Mouse (Mus musculus) megakaryocyte progenitor cell, adult 5-6 weeks (primary cell): ENCODE data around the gene Gm45337. TPM values are rescaled to one million over a fixed set of nuclear protein-coding genes. Genes with fewer than 3 reads are reported as not detected.
"Not testable (repeated sequence)": the region's sequence is repeated elsewhere in the genome, so short reads cannot be mapped to it uniquely, and the experiment has no call there.

Experiments
- ATAC-seq: replicated peaks from 2 replicates; pipeline ENCODE4 v1.8.0; 2016; ENCODE audit warnings: mild to moderate bottlenecking, moderate TSS enrichment, inconsistent platforms; ENCODE audit not compliant: poor library complexity
- total RNA-seq, 2 experiments: library from RNA; stranded (forward) in 1 of 2; stranded (reverse) in 1 of 2; fragments of 157-497, 149-512 nt in 1 of 2; fragments of 200-1000 nt in 1 of 2; gene quantifications; 2 replicates each; pipeline versions ENCODE4 v1.2.3 to v1.2.4; 2015 to 2017

The Gm45337 gene
- total RNA-seq (2015) (not detected in 2 replicates), total RNA-seq (2017) (not detected in 2 replicates)

DNA sequence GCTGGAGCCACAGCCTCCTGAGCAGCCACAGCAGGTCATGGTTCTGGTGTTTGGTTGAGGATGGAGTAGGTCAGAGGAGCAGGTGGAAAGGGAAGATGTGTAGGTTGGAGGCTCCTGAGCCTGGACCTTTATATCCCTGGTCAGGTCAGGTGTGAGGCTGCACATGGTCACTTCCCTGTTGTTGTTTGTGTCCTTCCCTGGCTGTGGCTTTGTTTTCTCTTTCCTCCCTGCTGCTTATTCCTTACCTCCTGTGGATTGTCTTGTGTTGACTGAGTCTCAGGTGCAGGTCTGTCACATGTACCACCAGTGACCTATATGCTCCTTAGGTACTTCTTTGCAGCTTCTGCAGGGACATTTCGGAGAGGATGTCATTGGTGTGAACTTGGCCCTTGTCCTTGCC, at the start of gene Gm45337:
Gene Gm45337, minus strand, starts transcription at position 101 of the 400 bp plus-strand sequence.
- no peak for ATAC-seq

DNA sequence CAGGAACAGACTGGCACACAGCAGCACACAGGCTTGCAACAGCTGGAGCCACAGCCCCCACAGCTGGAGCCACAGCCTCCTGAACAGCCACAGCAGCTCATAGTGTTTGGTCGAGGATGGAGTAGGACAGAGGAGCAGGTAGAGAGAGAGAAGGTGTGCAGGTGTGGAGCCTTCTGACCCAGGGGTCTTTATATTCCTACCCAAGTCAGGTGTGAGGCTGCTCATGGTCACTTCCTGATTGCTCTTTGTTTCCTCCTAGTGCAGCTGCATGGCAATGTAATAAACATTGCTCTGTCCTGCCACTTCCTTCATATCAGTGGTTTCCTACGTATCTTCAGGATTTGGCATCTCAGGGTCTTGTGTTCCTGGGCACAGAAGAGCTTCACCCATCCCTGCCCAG, 45.9 kb upstream of the Gm45337 start, which contains the start of gene Gm10153:
Gene Gm10153, minus strand, starts transcription at position 101 of the 400 bp plus-strand sequence.
- no peak for ATAC-seq

DNA sequence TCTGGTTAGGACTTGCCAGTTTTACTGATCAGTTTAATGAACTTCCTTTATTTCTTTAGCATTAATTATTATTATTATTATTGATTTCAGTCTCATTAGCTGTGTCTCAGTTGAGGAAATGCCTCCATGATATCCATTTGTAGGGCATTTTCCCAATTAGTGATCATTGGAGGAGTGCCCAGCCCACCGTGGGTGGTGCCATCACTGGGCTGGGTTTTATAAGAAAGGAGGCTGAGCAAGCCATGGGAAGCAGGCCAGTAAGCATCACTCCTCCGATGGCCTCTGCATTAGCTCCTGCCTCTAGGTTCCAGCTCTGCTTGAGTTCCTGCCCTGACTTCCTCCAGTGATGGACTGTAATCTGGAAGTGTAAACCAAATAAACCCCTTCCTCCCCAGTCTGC, 43.7 kb upstream of the Gm45337 start:
- ATAC-seq, result no peak

DNA sequence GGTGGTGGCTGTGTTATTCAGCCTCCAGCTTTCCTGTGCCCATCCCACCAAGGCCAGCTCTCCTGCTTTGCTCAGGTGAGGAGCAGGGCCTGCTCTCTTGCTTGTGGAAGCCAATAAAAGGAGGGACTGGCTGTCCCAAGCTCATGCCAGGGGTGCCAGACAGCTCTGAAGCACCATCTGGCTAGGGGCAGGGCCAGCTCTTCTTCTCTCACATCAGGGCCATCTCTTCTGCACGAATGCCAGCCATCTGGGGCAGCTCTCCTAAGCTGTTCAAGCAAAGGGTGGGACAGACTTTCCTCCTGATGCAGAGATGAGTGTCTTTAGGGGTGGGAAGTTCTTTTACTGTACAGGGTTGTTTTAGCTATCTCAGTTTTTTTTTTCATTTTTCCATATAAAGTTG, 36.6 kb upstream of the Gm45337 start:
- no peak for ATAC-seq

DNA sequence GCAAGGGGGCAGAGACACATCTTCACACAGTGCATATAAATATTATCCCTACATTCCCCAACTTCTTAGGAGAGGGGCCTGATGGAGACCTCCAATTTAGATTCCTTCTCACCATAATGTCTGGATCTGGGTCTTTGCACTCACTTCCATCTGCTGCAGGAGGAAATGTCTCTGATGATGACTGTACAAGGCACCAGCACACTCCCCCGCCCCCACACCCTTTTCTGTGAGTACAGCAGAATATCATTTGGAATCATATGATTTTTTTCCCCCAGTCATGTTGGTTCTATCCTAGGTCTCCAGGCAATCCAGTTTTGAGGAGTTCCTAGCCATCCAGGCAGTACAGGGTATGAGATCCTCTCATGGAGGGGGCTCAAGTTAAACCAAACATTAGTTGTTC, 34.3 kb upstream of the Gm45337 start:
- ATAC-seq, result no peak

DNA sequence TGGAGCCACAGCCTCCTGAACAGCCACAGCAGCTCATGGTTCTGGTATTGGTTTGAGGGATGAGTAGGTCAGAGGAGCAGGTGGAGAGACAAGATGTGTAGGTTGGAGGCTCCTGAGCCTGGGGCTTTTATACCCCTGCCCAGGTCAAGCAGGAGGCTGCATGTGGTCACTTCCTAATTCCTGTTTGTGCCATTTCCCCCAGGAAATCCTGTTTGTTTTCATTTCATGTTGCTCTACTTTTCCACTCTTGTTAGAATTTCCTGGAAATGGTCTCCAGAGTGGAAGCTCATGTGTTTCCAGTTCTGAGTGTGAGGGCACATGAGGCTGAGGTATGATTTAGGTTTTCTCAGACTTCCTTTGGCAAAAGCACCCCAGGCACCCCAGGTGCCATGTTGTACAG, 31.5 kb upstream of the Gm45337 start, which contains the start of gene Krtap5-2:
Gene Krtap5-2, minus strand, starts transcription at position 101 of the 400 bp plus-strand sequence.
- not testable (repeated sequence) for ATAC-seq

DNA sequence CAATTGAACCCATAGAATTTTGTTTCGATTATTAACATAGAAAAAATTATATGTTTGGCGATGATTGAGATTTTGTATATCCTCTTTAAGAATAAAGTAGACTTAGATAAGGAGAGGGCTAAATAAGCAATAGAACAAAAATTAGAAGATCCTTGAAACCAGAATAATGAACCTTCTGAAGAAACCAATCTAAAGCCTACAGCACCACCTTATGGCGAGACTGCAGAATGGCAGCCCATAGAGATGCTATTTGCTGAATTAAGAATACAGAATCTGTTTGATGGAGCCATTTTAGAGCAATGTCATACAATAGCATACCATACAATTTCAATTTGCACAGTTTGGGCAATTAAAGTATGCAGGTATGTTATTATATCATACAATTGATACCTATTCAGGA, 25.4 kb upstream of the Gm45337 start:
- ATAC-seq, result peak; percentile 76

DNA sequence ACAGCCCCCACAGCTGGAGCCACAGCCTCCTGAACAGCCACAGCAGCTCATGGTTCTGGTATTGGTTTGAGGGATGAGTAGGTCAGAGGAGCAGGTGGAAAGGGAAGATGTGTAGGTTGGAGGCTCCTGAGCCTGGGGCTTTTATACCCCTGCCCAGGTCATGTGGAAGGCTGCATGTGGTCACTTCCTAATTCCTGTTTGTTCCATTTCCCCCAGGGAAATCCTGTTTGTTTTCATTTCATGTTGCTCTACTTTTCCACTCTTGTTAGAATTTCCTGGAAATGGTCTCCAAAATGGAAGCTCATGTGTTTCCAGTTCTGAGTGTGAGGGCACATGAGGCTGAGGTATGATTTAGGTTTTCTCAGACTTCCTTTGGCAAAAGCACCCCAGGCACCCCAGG, 21.2 kb upstream of the Gm45337 start, which contains the start of gene Gm4553:
Gene Gm4553, minus strand, starts transcription at position 101 of the 400 bp plus-strand sequence.
- not testable (repeated sequence) for ATAC-seq

DNA sequence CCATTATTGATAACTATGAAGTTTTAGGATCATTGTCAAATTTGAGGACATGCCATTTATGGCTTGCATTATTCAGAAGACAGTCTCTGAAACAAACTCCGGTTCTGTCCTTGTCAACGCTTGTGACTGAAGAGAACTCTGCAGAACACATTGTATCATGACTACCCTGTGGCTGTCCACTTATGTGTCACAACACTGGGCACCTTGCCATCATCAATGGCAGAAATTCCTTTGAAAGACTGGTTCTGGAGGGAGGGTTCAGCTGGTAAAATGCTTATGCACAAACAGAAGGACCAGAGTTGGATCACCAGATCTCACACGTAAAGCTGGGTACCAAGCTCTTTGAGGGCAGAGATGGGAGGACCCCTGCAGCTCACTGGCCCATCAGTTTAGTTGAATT, 15.0 kb upstream of the Gm45337 start:
- ATAC-seq, result no peak

DNA sequence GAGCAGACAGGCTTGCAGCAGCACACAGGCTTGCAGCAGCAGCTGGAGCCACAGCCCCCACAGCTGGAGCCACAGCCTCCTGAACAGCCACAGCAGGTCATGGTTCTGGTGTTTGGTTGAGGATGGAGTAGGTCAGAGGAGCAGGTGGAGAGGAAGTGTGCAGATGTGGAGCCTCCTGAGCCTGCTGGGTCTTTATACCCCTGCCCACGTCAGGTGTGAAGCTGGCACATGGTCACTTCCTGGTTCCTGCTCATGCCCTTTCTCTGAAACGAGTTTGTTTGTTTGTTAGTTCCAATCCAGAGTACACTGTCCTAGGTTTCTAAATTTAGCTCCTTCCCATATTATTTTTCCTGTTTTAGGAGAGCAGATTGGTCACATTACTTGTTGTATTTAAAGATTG, 12.6 kb upstream of the Gm45337 start, which contains the start of gene Gm29735:
Gene Gm29735, minus strand, starts transcription at position 101 of the 400 bp plus-strand sequence.
- ATAC-seq, result not testable (repeated sequence)

DNA sequence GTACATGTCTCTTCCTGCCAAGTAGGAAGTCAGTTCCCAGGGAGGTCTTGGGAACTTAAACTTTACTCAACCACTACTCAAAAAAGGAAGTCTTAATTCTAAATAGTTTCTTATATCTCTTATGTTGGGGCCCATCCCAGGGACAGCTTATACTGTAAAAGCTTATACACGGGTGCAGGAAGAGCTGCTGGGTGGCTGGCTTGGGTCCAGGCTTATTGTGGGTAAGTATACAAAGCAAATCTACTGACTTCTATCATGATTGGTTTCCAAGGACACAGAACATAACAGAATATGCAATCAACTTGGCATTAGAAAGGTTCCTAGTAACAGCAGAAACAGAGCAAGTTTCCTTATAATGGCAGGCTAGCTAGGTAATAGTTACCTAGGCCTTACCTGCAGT, 10.9 kb upstream of the Gm45337 start:
- ATAC-seq, result no peak

DNA sequence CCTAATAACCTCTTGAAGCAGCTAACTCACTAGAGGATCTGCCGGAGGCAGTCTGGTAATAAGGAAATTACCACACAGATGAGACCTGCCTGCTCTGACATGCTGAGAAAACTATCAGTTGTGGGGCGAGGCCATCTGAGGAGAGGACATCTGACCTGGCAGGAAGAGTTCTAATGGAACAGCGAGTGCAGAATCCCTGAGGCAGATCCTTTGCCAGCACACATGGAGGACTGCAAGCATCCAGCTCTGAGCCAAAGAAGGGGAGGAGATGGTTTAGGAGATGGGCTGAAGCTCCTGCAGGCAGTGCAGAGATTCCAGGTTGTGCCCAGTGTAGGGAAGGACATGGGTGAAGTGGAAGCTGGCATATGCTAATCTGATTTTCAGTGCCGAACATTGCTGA, 7.8 kb upstream of the Gm45337 start:
- ATAC-seq, result no peak

DNA sequence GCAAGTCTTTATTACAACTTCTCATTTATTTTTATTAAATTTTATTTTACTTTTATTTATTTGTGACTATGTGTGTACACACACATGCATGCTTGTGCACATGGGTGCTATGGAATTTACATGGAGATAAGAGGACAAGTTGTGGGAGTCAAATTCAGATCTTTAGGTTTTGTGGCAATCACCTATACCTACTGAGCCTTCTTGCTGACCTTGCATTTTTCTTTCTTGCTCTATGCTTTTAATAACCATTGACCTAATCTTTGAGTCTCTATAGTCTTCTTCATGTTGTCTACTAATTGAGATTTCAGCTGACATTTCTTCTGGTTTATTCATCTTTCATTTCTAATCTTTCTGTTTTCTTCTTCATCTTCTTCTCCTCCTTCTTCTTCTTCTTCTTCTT, 4.2 kb upstream of the Gm45337 start:
- no peak for ATAC-seq

DNA sequence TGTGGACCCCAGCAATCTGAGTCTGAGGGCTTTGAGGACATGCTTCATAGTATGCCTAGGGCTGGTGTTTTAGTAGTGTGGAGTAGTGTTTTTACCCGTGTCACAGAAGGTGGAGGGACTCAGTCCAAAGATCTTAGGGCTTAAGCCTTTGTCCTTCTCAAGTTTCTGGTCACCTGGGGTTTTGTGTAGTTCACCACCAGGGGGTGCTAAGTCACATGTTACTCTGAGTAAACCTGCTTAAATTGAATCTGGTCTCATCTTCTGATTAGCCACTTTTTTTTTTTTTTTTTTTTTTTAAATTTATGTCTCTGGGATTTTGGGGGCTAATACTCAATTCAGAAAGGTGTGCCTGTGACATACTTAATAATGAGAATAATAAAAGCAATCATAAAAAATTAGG, 1.6 kb upstream of the Gm45337 start:
- ATAC-seq, result peak; percentile 55; the same call in 1 of the 2 replicates

DNA sequence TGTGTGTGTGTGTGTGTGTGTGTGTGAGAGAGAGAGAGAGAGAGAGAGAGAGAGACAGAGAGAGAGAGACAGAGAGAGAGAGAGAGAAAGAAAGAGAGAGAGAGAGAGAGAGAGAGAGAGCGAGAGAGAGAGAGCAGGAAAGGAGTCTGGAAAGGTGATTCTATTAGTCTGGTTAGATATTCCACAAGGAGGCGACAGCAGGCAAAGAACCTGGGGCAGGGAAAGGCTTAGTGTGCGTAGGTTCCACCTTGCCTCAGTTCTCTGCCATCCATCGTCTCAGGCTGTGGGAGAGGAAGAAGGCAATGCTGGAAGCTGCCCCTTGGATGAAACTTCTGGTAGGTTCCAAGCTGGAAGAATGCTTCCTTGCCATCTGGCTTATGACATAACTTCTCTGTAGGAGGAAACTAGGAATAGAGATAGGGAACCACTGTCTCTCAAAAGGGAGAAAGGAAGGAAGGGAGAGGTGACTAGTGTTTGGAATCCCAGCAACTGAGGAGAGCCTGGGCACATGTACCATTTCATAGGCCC, 1.1 kb upstream of the Gm45337 start:
- no peak for ATAC-seq

DNA sequence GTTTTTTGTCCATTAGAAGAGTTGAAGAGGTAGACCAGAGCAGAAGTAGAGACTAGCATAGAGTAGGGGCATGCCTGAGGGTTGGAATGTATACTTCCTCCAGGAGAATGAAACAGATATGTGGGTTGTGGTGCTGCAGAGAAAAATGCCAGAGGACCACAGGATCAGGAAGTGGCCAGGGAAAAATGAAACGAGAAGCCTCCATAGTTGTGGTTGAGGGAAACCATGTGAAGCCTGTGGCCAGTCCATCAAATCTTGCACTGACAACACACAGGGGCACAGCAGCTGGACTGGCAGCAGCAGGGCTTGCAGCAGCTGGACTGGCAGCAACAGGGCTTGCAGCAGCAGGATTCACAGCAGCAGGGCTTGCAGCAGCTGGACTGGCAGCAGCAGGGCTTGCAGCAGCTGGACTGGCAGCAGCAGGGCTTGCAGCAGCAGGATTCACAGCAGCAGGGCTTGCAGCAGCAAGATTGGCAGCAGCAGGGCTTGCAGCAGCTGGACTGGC, 849 bp downstream of the Gm45337 start:
- ATAC-seq, result peak; percentile 29; the same call in 1 of the 2 replicates

DNA sequence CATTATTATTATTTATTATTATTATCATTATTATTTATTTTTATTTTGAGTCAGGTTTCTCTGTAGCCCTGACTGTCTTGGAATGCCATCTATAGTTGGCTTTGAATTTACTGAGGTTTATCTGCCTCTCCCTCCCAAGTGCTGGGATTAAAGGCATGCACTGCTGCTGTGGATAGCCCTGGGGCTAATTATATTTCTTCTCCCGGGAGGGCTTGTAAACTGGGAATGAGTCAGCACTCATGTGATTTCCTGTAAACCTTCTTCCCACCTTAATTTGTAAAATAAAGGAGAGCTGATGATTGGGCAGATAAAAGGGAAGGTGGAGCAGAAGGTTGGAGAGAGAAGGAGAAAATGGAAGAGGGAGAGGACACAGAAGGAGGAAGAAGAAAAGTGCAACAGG, 3.7 kb downstream of the Gm45337 start:
- no peak for ATAC-seq

DNA sequence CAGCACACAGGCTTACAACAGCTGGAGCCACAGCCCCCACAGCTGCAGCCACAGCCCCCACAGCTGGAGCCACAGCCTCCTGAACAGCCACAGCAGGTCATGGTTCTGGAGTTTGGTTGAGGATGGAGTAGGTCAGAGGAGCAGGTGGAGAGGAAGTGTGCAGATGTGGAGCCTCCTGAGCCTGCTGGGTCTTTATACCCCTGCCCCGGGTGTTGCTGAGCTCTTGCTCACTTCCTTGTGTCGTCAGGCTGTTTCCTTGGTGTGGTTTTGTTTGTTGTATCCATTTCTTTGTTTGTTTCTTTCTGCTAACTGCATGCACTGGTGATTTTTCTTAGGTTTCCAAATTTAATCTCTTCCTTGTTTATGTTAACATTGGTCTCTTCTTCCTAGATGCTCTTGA, 8.5 kb downstream of the Gm45337 start, which contains the start of gene Gm39115:
Gene Gm39115, minus strand, starts transcription at position 101 of the 400 bp plus-strand sequence.
- not testable (repeated sequence) for ATAC-seq

DNA sequence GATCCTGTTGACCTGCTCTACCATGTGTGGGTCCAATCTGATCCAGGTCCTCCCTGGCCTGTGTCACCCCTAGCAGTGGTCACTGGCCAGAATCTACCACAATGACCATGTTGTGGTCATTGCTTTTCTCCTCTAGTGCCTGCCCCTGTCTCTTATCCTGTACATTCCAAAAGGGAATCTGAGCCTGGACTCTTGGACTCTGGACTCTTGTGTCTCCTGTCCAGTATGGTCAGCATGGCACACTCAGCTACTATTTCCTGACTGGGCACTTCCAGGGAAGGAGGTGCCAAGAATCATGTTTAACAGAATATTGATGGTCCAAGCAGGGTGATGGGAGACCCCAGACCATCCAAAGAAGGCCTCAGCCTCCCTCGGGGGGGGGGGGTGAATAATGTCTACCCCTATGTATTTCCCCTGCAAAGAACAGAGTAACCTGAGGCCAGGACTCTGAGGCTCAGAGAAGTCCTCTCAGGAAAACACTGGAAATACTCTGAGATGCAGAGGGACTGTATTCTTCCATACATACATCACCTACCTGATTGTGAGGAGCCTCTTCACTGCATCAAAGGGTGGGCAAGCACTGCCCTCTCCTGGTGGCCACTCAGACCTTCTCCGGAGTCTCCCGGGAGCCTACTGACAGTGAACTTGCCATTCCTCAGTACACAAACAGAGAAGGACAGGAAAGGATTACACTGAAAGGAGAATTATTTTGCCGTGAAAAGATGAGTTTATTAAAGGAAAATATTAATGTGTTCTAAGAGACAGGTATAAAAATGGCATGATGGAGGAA, 10.0 kb downstream of the Gm45337 start:
- ATAC-seq, result no peak

DNA sequence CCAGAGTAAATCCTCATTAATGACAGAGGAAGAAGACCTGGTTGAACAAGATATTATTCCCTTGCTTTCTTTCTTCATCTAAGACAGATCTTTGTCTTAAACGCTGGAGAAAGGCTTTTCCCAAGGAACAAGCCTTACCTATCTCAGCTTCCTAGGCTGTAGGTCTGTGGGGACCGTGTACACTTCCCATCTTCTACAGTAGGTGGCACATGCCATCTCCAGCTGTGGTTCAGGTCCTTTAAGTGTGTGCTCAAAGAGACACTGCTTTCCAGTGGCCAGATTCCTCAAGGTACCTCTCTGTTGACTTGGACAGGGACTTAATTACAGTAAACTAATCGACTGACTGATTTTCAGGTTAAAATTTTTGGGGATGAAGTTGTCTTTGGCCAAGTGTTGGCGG, 15.6 kb downstream of the Gm45337 start:
- ATAC-seq, result no peak

DNA sequence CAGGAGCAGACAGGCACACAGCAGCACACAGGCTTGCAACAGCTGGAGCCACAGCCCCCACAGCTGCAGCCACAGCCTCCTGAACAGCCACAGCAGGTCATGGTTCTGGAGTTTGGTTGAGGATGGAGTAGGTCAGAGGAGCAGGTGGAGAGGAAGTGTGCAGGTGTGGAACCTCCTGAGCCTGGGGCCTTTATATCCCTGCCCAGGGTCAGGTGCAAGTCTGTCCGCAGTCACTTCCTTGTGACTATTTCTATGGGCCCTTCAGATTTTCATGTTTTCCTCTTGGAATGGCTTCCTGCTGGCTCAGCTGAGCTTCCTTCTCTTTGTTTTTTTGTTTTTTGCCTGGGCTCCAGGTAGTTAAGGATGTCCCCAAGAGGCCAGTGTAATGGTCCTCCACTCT, 23.8 kb downstream of the Gm45337 start, which contains the start of gene Gm45618:
Gene Gm45618, minus strand, starts transcription at position 101 of the 400 bp plus-strand sequence.
- ATAC-seq, result not testable (repeated sequence)

DNA sequence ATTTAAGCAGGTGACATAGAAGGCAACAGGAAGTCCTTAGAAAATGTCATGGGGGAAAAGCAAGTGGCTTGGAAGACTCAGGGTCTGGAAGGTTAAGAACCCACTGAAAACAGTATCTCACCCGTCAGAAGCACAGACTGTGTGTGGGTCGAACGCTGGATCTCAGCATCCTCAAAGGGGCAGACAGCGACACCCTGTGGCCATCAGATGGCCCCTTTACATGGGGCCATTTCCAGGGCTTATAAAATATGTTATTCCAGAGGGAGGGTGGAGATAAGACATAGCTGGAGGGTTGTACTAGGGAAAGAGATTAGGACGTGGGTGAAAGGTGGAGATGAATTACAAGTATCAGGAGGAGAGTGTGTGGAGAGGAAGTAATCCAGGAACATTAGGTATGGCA, 24.8 kb downstream of the Gm45337 start:
- ATAC-seq, result peak; percentile 64
